Mouse (Mus musculus) kidney, embryonic 14.5 days (tissue): ENCODE measurements around the gene Taar5. TPM values are rescaled to one million over a fixed set of nuclear protein-coding genes. Genes with fewer than 3 reads are reported as not detected.

Experiments used
- ATAC-seq: fragments of 200-750 bp; cut with Nextera tagmentation; 2 replicates; pipeline ENCODE4 v1.8.0; 2017; ENCODE audit warnings: moderate number of reproducible peaks, mild to moderate bottlenecking, moderate TSS enrichment, moderate library complexity; ENCODE audit not compliant: low FRiP score, low TSS enrichment
- H3K27ac ChIP-seq: fragments of 300-500 bp; sonication (generic); 2 replicates; pipeline ENCODE4 v1.5.1; 2014; ENCODE audit warnings: low read depth, mild to moderate bottlenecking, low read length, moderate library complexity, mixed read lengths
- H3K27me3 ChIP-seq: fragments of 300-500 bp; sonication (generic); 2 replicates; pipeline ENCODE4 v1.6.1; 2014; ENCODE audit warnings: mild to moderate bottlenecking, low read length; ENCODE audit not compliant: control insufficient read depth, insufficient read depth
- H3K36me3 ChIP-seq: fragments of 300-500 bp; sonication (generic); 2 replicates; pipeline ENCODE4 v1.6.1; 2014; ENCODE audit warnings: low read length, mixed read lengths; ENCODE audit not compliant: control insufficient read depth, insufficient read depth
- H3K4me1 ChIP-seq: fragments of 300-500 bp; sonication (generic); 2 replicates; pipeline ENCODE4 v1.6.1; 2014; ENCODE audit warnings: low read length, mixed read lengths; ENCODE audit not compliant: control insufficient read depth, insufficient read depth
- H3K4me2 ChIP-seq: fragments of 300-500 bp; sonication (generic); replicated peaks from 2 replicates; pipeline ENCODE4 v1.6.1; 2014; ENCODE audit warnings: low read depth, mild to moderate bottlenecking, low read length
- H3K4me3 ChIP-seq: fragments of 300-500 bp; sonication (generic); 2 replicates; pipeline ENCODE4 v1.5.1; 2014; ENCODE audit warnings: mild to moderate bottlenecking, low read length
- H3K9ac ChIP-seq: fragments of 300-500 bp; sonication (generic); 2 replicates; pipeline ENCODE4 v1.6.1; 2014; ENCODE audit warnings: low read depth, mild to moderate bottlenecking, low read length, moderate library complexity
- H3K9me3 ChIP-seq: fragments of 300-500 bp; sonication (generic); 2 replicates; pipeline ENCODE4 v1.6.1; 2016; ENCODE audit warnings: low read length; ENCODE audit not compliant: control insufficient read depth
- WGBS: fragments of 180-500 bp; shearing (Covaris S2); extraction: QIAGEN DNeasy Blood & Tissue Kit; methylation state at CpG from one replicate; pipeline ENCODE4 v1.1.7; 2014; 5-methylcytosine and 5-hydroxymethylcytosine counted together
- polyA plus RNA-seq: library from polyadenylated mRNA; unstranded; fragments of >200 nt; fragmentation: Nextera tagmentation; extraction: Ambion mirVana; gene quantifications from 2 replicates; pipeline ENCODE4 v1.2.1, GENCODE M21; 2014

Taar5 gene
- polyA plus RNA-seq, 1 experiment from 2014 or later, result not detected

GRCm38 (mm10) chr10:23959071-23959470 lies 11.4 kb upstream of the Taar5 start:
- Histone ChIP-seq H3K9ac (no peak overlapping the region), H3K4me3 (no peak overlapping the region), H3K27me3 (no peaks in the 10 kb centered on the region), H3K4me1 (peaks cover 10% of the 10 kb centered on the region; the same call in 1 of the 2 replicates), H3K27ac (no peak overlapping the region), H3K9me3 (no peaks in the 10 kb centered on the region), H3K36me3 (no peaks in the 10 kb centered on the region), H3K4me2 (no peak overlapping the region)
- WGBS, result 28% methylated on average over 3 of the region's 3 CpGs
- no peak for ATAC-seq

- H3K4me3 ChIP-seq, result no peak within 1 kb of the TSS
- no peak within 1 kb of the TSS for H3K27ac ChIP-seq
- no peaks in the 10 kb centered on the region for H3K9me3 ChIP-seq
- ATAC-seq, result no peak
- H3K27me3 ChIP-seq, result no peaks in the 10 kb centered on the region
- WGBS, result 94% methylated on average over 13 of the region's 13 CpGs
- no peak within 1 kb of the TSS for H3K9ac ChIP-seq
- no peak within 1 kb of the TSS for H3K4me2 ChIP-seq
- H3K36me3 ChIP-seq, result no peaks in the 10 kb centered on the region
- peaks cover 10% of the 10 kb centered on the region; the same call in 1 of the 2 replicates for H3K4me1 ChIP-seq
These were observed 10.0 kb upstream of the Taar5 start, which contains the start of gene Taar4 for GRCm38 (mm10) chr10:23960444-23960915. TSS of gene Taar4 (plus strand) at chr10:23960494.

- H3K9ac ChIP-seq, result no peak overlapping the region
- WGBS, result 34% methylated on average over 3 of the region's 3 CpGs
- H3K4me2 ChIP-seq, result no peak overlapping the region
- H3K9me3 ChIP-seq, result no peaks in the 10 kb centered on the region
- no peaks in the 10 kb centered on the region for H3K36me3 ChIP-seq
- H3K27me3 ChIP-seq, result no peaks in the 10 kb centered on the region
- H3K4me3 ChIP-seq, result no peak overlapping the region
- ATAC-seq, result no peak
- peaks cover 10% of the 10 kb centered on the region; the same call in 1 of the 2 replicates for H3K4me1 ChIP-seq
- no peak overlapping the region for H3K27ac ChIP-seq
These were observed 7.1 kb upstream of the Taar5 start for GRCm38 (mm10) chr10:23963444-23963843.

GRCm38 (mm10) chr10:23964921-23965610 lies 5.4 kb upstream of the Taar5 start:
- Histone ChIP-seq H3K27me3 (no peaks in the 10 kb centered on the region), H3K36me3 (no peaks in the 10 kb centered on the region), H3K9ac (no peak overlapping the region), H3K4me3 (no peak overlapping the region), H3K4me1 (peaks cover 4% of the 10 kb centered on the region; the same call in 1 of the 2 replicates), H3K9me3 (no peaks in the 10 kb centered on the region), H3K4me2 (no peak overlapping the region), H3K27ac (no peak overlapping the region)
- WGBS, result 51% methylated on average over 6 of the region's 6 CpGs
- ATAC-seq, result peak; percentile 80

- no peak overlapping the region for H3K4me2 ChIP-seq
- no peaks in the 10 kb centered on the region for H3K36me3 ChIP-seq
- 87% methylated on average over 5 of the region's 5 CpGs for WGBS
- no peaks in the 10 kb centered on the region for H3K9me3 ChIP-seq
- no peak for ATAC-seq
- H3K4me3 ChIP-seq, result no peak overlapping the region
- no peaks in the 10 kb centered on the region for H3K27me3 ChIP-seq
- no peak overlapping the region for H3K27ac ChIP-seq
- no peak overlapping the region for H3K9ac ChIP-seq
- H3K4me1 ChIP-seq, result no peaks in the 10 kb centered on the region; the same call in 1 of the 2 replicates
These were observed 750 bp downstream of the Taar5 start for GRCm38 (mm10) chr10:23971256-23971655.

GRCm38 (mm10) chr10:23977958-23978357 lies 7.5 kb downstream of the Taar5 start:
- 55% methylated on average over 4 of the region's 4 CpGs for WGBS

GRCm38 (mm10) chr10:23978901-23979705 lies 8.6 kb downstream of the Taar5 start:
- Histone ChIP-seq H3K9me3 (no peaks in the 10 kb centered on the region), H3K4me1 (no peaks in the 10 kb centered on the region), H3K9ac (no peak overlapping the region), H3K27me3 (no peaks in the 10 kb centered on the region), H3K4me2 (no peak overlapping the region), H3K4me3 (no peak overlapping the region), H3K27ac (no peak overlapping the region), H3K36me3 (no peaks in the 10 kb centered on the region)
- 47% methylated on average over 16 of the region's 16 CpGs for WGBS
- ATAC-seq, result peak; percentile 69; the same call in 1 of the 2 replicates

More at GRCm38 (mm10) chr10:23977958-23978357, 7.5 kb downstream of the Taar5 start:
- Histone ChIP-seq H3K4me3 (no peak overlapping the region), H3K4me1 (no peaks in the 10 kb centered on the region), H3K4me2 (no peak overlapping the region), H3K9ac (no peak overlapping the region), H3K27ac (no peak overlapping the region), H3K27me3 (no peaks in the 10 kb centered on the region), H3K36me3 (no peaks in the 10 kb centered on the region), H3K9me3 (no peaks in the 10 kb centered on the region)
- no peak for ATAC-seq

- no peak within 1 kb of the TSS for H3K4me2 ChIP-seq
- no peaks in the 10 kb centered on the region for H3K36me3 ChIP-seq
- H3K27ac ChIP-seq, result no peak within 1 kb of the TSS
- no peaks in the 10 kb centered on the region for H3K27me3 ChIP-seq
- H3K9me3 ChIP-seq, result no peaks in the 10 kb centered on the region
- WGBS, result 67% methylated on average over 8 of the region's 8 CpGs
- H3K4me3 ChIP-seq, result no peak within 1 kb of the TSS
- no peak within 1 kb of the TSS for H3K9ac ChIP-seq
- H3K4me1 ChIP-seq, result no peaks in the 10 kb centered on the region
- ATAC-seq, result no peak
These were observed 15.0 kb downstream of the Taar5 start, which contains the start of gene Taar6 for GRCm38 (mm10) chr10:23985546-23985945. TSS of gene Taar6 (minus strand) at chr10:23985646.

- H3K4me3 ChIP-seq, result no peak overlapping the region
- no peak overlapping the region for H3K9ac ChIP-seq
- H3K4me1 ChIP-seq, result no peaks in the 10 kb centered on the region
- H3K27me3 ChIP-seq, result no peaks in the 10 kb centered on the region
- H3K36me3 ChIP-seq, result no peaks in the 10 kb centered on the region
- no peak overlapping the region for H3K27ac ChIP-seq
- WGBS, result 82% methylated on average over 5 of the region's 5 CpGs
- H3K9me3 ChIP-seq, result no peaks in the 10 kb centered on the region
- no peak overlapping the region for H3K4me2 ChIP-seq
- no peak for ATAC-seq
These were observed 15.9 kb downstream of the Taar5 start for GRCm38 (mm10) chr10:23986419-23986818.
